Mouse (Mus musculus): ENCODE data around the gene Ppp1r32. TPM values are rescaled to one million over a fixed set of nuclear protein-coding genes. Genes with fewer than 3 reads are reported as not detected.

Ppp1r32 gene
- polyA plus RNA-seq, 1 experiment from 2014 or later, result 0.49 TPM

GRCm38 (mm10) chr19:10459907-10460306 is 22.8 kb downstream of the Ppp1r32 start:
- DNase-seq (ENCODE audit: low spot score), result no peak

DNA sequence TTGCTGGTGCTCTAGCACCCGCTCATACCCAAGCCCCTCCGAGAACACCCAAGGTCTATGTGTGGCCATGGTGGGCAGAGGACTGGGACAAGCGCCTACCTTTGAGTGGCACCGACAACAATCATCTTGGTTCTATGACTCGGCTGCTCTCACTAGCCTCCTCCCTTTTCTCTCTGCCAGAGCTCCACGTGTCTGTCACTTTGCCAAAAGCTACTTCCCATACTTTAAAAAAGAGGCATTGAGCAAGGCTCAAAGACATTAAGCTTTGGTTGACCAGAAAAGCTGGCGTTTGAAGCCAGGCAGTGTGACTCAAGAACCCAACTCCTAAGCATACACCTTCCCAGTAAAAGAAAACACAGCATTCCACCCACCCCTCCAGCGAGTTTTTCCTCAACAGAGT is 24.6 kb downstream of the Ppp1r32 start:
- no peak for DNase-seq (ENCODE audit: low spot score)

GRCm38 (mm10) chr19:10457484-10457800 is 25.3 kb downstream of the Ppp1r32 start:
- peak; percentile 25 for DNase-seq (ENCODE audit: low spot score)

- DNase-seq (ENCODE audit: low spot score), result peak; percentile 74
These were observed 25.8 kb downstream of the Ppp1r32 start, which contains the start of gene Lrrc10b for GRCm38 (mm10) chr19:10456752-10457483. Lrrc10b (minus strand) TSS chr19:10457473.

GRCm38 (mm10) chr19:10455437-10455806 is 27.3 kb downstream of the Ppp1r32 start:
- no peak for DNase-seq (ENCODE audit: low spot score)

GRCm38 (mm10) chr19:10454718-10455436 is 27.9 kb downstream of the Ppp1r32 start:
- no peak for DNase-seq (ENCODE audit: low spot score)

DNA sequence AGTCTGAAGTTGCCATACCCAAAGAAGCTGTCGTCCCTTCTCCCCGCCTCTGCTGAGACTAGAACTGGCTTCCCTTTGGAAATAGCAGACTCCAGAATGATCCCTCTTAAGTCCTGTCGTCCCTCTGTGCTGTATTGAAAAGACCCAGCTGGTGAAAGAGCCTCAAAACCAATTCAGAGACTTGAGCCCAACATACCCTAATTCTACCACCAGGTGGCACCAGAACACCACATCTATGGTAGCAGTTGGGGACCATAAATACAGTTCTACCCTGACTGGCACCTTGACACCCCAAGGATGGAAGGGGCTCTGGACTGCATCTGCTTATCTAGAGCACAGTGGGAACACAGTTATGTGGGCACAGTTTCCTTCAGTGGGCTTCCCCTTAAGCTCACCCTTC is 33.0 kb downstream of the Ppp1r32 start:
- peak; percentile 75 for DNase-seq (ENCODE audit: low spot score)

DNA sequence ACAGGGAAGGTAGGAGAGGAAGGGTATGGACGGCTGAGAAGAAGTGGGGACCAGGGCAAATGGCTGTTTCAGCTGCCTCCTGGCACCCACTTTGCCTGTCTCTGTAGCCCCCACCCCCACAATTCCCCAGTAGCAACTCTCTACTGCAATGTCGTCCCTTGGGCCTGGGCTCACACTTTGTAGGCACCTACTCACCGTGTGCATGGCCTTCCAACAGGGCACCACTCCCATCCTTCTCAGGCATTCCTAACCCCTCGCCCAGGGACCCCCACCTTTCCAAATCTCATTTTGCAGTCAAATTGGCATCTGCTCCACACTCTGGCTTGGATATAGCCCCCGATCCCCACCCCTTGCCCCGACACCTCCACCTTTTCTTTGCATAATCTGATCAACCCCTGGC is 33.5 kb downstream of the Ppp1r32 start:
- no peak for DNase-seq (ENCODE audit: low spot score)

DNA sequence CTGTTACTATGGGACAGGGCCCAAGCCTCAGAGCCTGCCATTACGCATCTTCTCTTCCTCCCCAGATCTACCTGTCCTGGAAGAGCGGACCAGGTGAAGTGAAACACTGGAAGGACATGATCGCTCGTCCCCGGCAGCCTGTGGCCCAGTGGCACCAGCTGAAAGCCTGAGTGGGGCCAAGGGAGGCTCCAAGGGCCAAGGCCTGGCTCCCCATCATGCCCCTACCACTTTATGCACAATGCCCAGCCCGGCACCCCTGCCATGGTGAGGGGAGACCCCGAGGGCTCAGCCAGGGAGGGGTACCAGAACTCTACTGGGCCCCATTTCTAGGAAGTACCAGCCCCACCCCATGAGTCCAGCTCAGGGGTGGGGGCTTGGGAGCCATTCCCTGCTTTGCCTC is 34.5 kb downstream of the Ppp1r32 start:
- DNase-seq (ENCODE audit: low spot score), result no peak

DNA sequence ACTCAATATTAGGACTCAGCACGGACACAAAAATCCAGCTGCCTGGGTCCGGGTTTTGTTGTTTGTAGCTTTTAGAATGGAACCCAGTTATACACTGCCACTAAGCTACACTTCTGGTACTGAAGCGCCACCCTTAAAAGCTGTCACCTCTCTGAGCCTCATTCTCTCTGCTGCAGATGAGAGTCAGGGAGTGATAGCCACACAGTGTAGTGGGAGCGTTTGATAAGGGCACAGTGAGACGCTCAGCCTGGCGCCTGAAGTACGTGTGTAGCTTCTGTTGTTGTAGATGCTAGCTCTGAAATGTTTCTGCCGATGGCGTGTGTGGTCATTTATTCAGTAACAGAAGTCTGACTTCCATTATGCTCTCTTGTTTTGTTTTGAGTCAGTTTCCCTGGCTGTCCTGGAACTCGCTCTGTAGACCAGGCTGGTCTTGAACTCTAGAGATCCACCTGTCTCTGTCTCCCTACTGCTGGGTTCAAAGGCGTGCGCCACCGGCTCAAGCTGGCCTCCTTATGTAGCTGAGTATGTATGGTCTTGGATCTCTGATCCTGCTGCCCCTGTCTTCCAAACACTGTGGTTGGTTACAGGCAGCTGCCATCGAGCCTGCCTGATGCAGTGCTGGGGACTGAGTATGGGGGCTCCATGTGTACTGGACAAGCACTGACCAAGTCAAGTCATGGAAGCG is 37.9 kb downstream of the Ppp1r32 start:
- DNase-seq (ENCODE audit: low spot score), result no peak

DNA sequence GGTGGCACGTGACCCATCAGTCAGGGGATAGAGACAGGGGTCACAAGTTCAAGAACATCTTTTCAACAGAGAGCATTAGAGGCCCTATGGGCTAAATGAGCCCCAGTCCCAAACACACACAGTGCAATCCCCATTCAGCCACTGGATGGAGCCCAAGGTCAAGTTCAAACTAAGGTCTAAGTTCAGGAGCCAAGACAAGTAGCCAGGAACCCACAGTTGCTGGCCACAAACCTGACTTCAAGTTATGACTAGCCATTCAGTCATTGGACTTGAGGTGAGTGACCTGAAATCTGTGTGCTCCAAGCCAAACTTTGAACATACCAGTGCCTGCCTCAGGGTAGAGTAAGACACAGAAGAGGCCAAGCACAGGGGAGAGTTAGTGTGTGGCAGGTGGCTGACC is 45.2 kb downstream of the Ppp1r32 start:
- DNase-seq (ENCODE audit: low spot score), result no peak

- DNase-seq (ENCODE audit: low spot score), result no peak
These were observed 46.0 kb downstream of the Ppp1r32 start for GRCm38 (mm10) chr19:10436726-10437125.

DNA sequence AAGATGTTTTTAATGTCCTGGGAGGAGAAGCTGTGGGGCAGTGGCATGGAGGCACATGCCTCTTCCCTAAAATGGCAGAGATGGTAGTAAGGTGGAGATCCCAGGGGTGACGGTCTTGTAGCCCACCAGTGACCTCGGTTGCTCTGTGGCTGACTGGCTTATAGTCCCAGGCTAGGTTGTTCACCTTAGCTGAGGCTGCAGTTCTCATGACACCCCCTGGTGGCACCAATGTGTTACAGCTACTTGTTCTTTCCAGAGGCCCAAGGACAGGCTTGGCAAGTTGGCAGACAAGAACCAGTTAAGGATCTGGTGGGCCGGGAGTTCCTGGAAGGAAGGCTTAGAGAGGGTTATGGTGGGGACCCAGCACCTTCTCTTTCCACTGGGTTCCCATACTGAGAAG is 46.8 kb downstream of the Ppp1r32 start:
- peak; percentile 61 for DNase-seq (ENCODE audit: low spot score)

DNA sequence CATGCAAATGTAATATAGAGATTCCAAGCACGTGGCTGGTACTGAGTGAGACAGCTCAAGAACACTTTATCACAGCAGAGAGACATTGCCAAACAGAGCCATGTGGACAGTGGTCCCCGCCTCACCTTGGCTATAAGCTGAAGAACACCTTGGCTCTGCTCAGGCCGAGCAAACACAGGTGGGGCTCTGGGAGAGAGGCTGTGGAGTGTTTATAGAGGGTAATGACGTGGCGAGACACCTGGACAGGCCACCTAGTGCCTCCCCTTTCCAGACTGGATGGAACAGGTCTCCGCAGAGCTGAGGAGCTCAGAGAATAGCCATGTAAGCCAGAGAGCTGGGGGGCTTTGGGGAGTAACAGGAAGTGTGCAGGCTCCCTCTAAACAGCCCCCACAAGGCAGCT is 47.8 kb downstream of the Ppp1r32 start:
- DNase-seq (ENCODE audit: low spot score), result no peak

GRCm38 (mm10) chr19:10433879-10434540 is 48.7 kb downstream of the Ppp1r32 start:
- no peak for DNase-seq (ENCODE audit: low spot score)

- no peak for DNase-seq (ENCODE audit: low spot score)
These were observed 49.5 kb downstream of the Ppp1r32 start for GRCm38 (mm10) chr19:10433225-10433624.

DNA sequence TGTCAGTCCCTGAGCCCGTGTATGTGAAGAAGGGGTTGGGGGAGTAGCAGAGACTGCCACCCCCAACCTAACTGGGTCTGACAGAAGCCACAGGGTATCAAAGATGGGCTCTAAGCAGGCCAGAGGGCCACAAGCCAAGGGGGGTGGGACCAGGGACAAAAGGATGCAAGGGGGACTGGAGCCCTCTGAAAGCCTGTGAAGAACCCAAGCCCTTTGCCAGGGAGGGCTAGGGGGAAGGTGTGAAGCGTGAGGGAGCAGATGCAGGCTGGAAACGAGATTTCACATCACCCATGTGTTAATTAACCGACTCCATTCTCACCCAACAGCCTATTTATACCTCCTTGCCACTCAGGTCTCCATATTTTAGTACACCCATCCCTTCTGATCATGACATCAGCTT is 50.9 kb downstream of the Ppp1r32 start:
- DNase-seq (ENCODE audit: low spot score), result no peak

- no peak for DNase-seq (ENCODE audit: low spot score)
These were observed 51.3 kb downstream of the Ppp1r32 start for GRCm38 (mm10) chr19:10431410-10431809.

- no peak for DNase-seq (ENCODE audit: low spot score)
These were observed 53.4 kb downstream of the Ppp1r32 start for GRCm38 (mm10) chr19:10429371-10429770.

- DNase-seq (ENCODE audit: low spot score), result no peak
These were observed 55.3 kb downstream of the Ppp1r32 start for GRCm38 (mm10) chr19:10427431-10427830.

DNA sequence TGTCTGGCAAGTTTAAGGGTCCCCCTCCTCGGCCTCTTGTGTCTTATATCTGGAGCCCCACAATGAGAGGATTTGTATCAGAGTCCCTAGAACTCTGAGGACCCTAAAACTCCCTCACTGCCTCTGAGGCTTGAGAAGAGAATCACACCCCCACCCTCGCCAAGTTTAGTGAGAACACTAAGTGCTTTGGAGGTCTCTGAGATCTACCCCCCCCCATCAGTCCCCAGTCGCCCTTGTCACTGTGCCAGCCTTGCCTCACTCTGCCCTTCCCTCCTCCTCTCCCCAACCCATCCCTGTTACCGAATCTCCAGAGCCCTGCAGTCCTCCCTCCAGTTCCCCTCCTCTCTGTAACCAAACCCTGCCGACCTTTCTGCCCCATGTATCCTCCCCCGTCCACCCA is 55.9 kb downstream of the Ppp1r32 start:
- no peak for DNase-seq (ENCODE audit: low spot score)

DNA sequence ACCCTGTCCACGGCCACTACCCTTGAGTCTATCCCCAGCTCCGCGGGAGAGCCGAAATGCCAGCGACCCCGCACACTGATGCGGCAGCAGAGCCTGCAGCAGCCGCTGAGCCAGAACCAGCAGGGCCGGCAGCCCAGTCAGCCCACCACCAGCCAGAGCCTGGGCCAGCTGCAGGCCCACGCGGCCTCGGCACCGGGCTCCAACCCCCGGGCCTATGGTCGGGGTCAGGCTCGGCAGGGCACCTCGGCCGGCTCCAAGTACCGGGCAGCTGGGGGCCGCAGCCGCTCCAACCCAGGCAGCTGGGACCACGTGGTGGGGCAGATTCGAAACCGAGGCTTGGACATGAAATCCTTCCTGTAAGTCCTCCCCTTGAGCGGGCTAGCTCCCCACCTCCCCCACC is 56.4 kb downstream of the Ppp1r32 start:
- DNase-seq (ENCODE audit: low spot score), result no peak

Data from thymus, postnatal 0 days (tissue).